Mouse (Mus musculus) skeletal muscle tissue, adult 2 months (tissue): Measurements from ENCODE around the gene Gm4779.
A peak's percentile ranks its signal among the peaks of the same experiment; 100 is the strongest.
"Not testable (repeated sequence)": the region's sequence is repeated elsewhere in the genome, so short reads cannot be mapped to it uniquely, and the experiment has no call there.

Experiments
- DNase-seq: peaks from one replicate; pipeline ENCODE4 v3.0.0-alpha.2; 2012; ENCODE audit warnings: low read depth, low spot score

Gene Gm4779

GRCm38 (mm10) chrX:101794342-101794741, at the start of gene Gm4779, which contains the start of gene 8030474K03Rik:
Gene Gm4779 (minus strand): TSS chrX:101794423.
Gene 8030474K03Rik (plus strand): TSS chrX:101794656.
- DNase-seq: no peak

- DNase-seq: not testable (repeated sequence)
Observed at GRCm38 (mm10) chrX:101819980-101820379, 25.8 kb upstream of the Gm4779 start.

- no peak for DNase-seq
Observed at GRCm38 (mm10) chrX:101819163-101819562, 24.9 kb upstream of the Gm4779 start.

GRCm38 (mm10) chrX:101811750-101812149, 17.5 kb upstream of the Gm4779 start:
- DNase-seq: no peak

GRCm38 (mm10) chrX:101805512-101805911, 11.3 kb upstream of the Gm4779 start:
- peak; percentile 6 for DNase-seq

- DNase-seq: peak; percentile 8
Observed at GRCm38 (mm10) chrX:101791551-101791950, 2.7 kb downstream of the Gm4779 start.

GRCm38 (mm10) chrX:101772035-101772434, 22.2 kb downstream of the Gm4779 start:
- DNase-seq: peak; percentile 4

GRCm38 (mm10) chrX:101770307-101770706, 23.9 kb downstream of the Gm4779 start:
- DNase-seq: no peak

GRCm38 (mm10) chrX:101769478-101769877, 24.7 kb downstream of the Gm4779 start:
- no peak for DNase-seq

GRCm38 (mm10) chrX:101767280-101767679, 26.9 kb downstream of the Gm4779 start:
- no peak for DNase-seq

- DNase-seq: no peak
Observed at GRCm38 (mm10) chrX:101765111-101765510, 29.1 kb downstream of the Gm4779 start.

- DNase-seq: no peak
Observed at GRCm38 (mm10) chrX:101764621-101765020, 29.6 kb downstream of the Gm4779 start.

GRCm38 (mm10) chrX:101754478-101754877, 39.7 kb downstream of the Gm4779 start:
- DNase-seq: no peak

- DNase-seq: no peak
Observed at GRCm38 (mm10) chrX:101750144-101750543, 44.1 kb downstream of the Gm4779 start.

- DNase-seq: no peak
Observed at GRCm38 (mm10) chrX:101741064-101741433, 53.2 kb downstream of the Gm4779 start.

- DNase-seq: no peak
Observed at GRCm38 (mm10) chrX:101740335-101741063, 53.7 kb downstream of the Gm4779 start.
